Mouse (Mus musculus): ENCODE measurements at regions not wholly inside any gene's neighbourhood (a gene's known extent, or its start where the extent isn't known, plus 50 kb on each side); places are given as distances from the start of the nearest gene placed in this dataset.

DNA sequence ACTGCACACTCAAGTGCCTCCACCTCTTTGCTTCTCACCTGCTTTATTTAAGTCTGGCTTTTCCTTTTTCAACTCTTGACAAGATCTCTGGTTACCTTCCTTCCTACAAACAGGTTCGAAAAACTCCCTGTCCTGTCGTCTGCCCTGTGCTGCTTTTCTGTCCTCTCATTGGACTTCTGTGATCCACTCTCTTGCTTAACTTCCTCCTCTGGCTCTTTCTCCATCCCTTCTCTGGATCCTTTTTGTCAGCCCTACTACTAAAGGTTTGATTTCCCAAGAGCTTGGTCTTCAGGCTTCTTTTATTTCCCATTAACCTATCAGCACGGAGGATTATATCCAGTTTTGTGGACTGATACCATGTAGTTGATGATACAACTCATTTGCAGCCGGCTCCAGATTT, 149.8 kb downstream of the Satb1 start:
- DNase-seq (ENCODE audit: low spot score) = no peak

DNA sequence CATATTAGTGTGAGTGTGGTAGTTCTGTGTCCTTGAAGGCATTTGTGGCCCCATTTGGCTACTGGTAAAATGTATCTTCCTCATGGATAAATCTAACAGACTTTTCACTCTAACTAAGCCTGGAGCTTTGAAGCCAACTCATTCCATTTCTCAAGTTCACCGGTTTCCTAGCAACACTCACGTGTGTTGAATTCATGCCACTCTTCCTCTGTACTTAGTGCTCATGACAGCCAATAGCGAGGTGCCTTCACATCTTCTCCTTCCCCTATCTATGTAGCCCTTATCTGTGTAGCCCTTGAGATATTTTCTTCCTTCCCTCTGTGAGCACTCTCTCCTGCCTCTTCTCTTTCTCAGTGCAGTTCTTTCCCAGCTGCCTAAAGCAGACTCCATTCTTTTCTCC, 150.7 kb downstream of the Satb1 start:
- DNase-seq (ENCODE audit: low spot score) = no peak

DNA sequence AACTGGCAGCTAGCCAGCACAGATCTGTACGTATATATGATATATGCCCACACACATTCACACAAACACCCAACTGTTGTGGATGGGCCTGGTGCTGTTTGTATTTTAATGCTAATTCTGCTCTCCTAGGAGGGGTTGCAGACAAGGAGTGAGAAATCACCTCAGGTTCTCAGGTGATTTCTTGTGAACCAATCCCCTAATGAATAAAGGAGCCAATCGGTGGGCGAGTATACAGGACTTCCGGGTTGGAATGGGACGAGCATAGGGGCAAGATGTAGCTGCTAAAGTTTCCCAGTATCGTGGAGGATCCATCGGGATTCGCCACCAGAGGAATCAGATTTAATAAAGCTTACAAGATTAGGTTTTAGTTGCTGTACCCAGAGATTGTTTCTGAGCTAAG, 155.6 kb downstream of the Satb1 start:
- no peak for DNase-seq (ENCODE audit: low spot score)

DNA sequence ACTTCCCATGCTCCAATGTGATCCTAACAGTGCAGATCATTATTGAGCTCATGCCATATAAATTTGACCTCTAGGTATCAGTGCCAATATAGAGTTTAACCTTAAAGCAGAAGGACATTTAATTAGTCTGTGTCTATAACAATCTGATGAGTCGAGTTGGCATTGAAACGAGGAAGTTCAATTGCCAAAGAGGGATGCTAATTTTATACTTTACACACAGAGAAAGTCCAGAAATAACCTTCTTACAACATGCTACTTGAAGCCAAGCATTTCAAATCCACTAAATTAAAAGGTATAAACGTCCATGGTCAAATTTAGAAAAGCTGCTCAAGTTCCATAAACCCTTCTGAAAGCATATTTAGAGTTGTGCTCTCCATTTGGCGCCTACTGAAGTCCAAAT, 174.7 kb downstream of the Satb1 start:
- no peak for DNase-seq (ENCODE audit: low spot score)

DNA sequence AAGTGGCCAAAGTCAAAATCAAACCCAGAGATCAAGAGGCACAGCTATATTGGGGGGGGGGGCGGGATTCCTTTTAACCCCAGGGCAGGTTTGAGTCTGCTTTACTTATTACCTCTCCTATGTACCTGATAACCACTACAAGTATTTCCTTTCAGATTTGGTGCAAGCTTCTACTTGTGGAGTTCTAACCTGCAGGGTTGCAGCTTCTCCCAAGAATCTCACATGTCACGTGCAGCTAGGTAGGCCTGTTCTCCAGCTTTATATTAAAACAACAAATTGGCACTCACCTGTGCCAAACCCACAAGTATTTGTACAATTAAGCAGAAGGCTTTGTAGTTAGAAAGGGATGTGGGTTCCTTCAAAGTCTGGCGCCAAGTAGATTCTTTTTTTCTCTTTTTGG, 179.2 kb downstream of the Satb1 start:
- no peak for DNase-seq (ENCODE audit: low spot score)

DNA sequence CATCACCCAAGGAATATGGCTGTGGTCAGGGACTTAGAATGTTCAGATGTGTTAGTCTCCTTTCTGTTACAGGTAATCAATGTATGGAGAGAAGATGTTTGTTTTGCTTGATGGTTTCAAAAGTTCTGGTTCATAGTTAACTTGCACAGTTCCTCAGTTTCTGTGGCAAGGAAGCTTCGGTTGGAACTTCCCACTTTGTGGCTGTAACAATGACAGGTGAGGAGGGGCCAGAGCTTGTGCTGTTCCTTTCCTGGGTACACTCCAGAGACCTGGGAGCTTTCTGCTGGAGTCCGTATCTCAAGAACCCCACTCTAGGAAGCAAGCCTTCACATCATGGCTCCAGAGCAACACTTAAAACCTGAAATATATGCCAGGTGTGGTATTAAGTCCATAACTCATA, 181.2 kb downstream of the Satb1 start:
- DNase-seq (ENCODE audit: low spot score) = no peak

DNA sequence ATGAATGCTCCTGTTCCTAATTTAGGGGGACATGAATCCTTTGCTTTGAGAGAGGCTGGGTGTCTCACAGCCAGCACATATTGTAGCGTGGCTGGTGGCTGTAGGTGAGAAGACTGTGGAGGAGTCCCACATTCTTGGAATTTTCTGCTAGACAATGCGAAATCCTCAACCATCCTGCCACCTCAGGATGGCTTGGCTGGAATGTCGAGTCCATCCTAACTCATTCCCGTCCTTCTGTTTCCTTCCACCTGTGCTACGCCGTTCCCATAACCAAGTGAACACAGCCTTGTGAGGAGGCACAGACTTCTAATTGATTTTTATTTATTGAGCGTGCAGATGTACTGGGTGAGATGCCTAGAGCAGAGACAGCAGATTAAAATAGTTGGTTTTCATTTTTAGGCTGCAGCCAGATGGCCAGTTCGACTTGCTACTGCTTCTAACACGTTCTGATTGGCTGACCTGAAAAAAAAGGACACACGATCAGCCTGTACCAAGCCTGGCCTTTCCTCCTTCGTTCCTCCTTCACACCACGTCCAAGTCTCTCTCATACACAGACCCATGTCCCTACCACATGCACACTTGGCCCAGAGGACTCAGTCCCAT, 183.8 kb downstream of the Satb1 start:
- no peak for DNase-seq (ENCODE audit: low spot score)

DNA sequence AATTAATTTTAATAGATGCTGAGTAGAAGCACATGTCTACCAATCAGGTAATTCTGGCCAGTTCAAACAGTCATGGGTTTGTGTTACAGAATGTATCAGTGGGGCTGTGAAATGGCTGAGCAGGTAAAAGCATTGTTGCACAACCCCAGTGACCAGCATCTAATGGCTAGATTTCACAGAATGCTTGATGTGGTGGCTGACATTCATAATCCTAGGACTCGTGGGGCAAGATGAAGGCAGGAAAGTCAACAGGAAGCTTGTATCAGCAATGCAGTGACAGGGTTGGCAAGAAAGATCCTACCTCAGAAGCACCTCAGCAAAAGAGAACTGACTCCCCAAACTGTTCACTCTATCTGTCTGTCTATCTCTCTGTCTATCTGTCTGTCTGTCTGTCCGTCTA, 186.7 kb downstream of the Satb1 start:
- no peak for DNase-seq (ENCODE audit: low spot score)

DNA sequence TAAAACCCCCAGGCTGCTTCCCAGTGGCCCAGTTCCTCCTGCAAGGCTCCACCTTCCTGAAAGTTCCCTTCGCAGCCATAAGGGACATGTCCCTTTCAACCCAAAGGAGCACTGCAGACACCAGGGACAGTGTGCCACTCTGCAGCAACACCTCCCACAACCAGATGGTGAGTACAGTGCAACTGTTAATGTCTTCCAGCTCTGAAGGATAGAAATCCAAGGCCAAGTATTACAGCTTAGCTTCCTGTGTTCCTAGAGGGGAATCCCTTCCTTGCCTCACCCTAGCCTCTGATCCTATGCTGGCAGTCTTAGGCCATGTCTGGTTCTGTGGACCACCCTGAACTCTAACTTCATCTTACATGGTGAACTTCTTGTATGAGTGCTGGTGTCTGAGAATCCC, 187.2 kb downstream of the Satb1 start:
- no peak for DNase-seq (ENCODE audit: low spot score)

DNA sequence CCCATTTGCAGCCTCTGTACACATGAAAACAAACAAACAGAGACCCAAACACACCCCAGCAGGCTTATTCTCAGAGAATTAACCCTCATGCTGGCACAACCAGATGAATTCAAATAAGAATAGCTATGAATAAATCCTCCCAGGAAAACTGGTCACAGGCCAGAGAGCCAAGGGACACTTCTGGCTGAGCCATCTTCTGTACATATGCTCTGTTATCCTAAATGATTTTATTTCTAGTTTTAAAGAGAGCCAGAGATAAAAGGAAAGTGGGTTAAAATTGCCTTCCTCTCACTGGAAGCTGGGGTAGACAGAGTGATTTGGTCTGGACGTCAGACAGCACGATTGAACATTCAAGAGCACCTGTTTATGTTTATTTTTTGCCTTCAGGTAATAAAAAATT, 190.4 kb downstream of the Satb1 start:
- no peak for DNase-seq (ENCODE audit: low spot score)

DNA sequence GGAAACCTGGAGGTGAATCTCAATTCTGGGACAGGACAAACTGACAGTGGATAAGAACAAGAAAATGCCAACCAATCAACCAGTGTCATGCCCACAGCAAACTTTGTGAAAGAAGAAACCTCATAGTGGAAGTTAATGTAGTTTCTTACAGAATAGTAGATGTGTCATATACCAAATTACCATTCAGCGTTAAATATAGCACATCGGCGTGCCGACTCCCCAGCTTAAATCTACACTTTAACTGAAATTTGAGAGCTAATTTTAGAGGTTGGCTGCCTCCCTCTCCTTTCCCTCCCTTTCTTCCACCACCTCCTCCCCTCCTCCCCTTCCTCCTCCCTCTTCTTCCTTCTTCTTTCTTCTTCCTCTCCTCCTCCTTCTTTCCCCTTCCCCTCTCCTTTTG, 197.2 kb downstream of the Satb1 start:
- no peak for DNase-seq (ENCODE audit: low spot score)

DNA sequence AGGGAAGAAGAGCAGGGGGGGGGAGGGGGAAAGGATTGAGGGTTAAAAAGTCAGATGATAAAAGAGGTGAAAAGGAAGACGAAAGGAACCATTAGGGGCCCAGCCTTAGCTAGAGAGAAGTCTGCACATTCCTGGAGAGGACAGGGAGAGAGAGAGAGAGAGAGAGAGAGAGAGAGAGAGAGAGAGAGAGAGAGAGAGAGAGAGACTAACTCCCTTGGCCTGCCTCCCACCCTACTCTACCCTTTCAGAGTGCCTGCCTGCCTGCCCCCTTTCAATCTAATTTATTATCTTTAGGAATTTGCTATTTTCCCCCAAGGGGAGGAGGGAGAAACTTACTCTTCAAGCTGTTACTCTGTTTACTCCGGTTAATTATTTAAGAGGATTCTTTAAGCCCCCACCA, 201.5 kb downstream of the Satb1 start:
- DNase-seq (ENCODE audit: low spot score) = peak; percentile 6

DNA sequence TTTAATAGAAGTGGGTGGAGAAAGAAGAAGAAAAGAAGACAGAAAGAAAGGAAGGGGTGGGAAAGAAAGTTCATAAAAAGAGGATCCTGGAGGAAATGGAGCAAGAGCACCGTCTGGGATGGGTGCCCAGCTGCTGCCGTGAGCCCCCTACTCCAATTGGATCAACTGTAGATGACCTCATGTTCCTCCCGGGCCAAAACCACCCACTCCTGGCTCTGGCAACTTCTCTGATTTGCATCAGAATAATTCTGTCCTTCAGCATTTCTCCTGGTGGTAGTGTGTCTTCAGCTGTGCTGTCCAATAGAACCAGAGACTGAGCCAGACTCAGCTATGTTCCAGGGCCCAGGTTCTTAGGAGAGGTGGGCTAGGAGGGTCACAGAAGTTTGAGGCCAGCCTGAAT, 212.6 kb downstream of the Satb1 start:
- DNase-seq (ENCODE audit: low spot score) = no peak

DNA sequence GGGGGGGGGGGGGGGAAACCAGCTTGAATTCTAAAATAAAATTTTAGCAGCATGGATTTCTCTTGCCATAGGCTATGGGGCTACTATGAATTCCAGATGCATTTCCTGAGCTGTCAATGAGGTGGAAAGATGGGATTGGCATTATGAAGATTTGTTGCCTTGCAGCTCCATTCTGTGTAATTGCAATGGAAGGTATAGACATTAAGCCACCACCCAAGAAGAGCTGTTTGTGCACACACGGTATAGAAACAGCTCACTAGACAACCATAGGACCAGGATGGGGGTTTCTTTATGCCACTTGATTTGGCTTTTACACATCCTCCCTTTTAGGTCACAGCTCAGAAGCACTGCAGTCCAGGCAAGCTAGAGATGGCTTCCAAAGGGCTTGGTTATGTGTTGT, 247.8 kb downstream of the Satb1 start:
- no peak for DNase-seq (ENCODE audit: low spot score)

DNA sequence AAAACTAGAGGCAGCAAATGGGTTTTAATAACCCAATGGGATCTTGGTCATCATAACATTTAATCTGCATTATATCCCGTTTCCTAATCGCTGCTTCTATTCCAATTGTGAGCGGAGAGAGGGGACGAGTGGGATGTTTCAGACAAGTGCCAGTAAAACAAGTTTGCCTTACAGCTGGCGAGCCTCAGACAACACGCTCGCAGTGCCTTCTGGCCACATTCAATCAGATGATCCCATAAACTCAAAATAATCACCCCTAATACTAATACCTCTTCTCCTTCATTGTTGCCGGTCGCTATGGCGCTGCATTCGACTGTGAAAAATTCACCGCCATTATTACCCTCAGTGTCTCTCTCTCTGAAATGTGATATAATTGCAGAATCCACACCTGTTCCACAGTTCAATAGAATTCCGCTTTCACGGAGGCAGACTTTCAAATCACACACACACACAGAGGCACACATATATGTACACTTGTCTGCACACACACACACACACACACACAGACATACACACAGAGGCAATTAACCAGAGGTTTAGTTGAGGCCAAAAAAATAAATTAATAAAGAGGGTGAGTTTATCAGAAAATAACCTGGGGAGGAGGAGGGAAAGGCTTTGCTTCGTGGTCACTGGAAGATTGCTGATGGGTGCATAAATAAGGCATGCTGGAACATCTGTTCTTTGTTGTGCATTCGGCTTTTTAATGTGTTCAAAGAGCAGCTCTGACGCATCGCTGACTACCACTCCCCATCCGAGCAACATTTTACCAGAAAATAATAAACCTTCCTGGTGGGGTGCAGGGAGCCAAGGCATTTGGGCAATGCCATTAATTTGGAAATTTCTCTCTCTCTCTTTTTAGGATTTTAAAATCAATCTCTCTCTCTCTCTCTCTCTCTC, 248.9 kb downstream of the Satb1 start:
- DNase-seq (ENCODE audit: low spot score) = no peak

DNA sequence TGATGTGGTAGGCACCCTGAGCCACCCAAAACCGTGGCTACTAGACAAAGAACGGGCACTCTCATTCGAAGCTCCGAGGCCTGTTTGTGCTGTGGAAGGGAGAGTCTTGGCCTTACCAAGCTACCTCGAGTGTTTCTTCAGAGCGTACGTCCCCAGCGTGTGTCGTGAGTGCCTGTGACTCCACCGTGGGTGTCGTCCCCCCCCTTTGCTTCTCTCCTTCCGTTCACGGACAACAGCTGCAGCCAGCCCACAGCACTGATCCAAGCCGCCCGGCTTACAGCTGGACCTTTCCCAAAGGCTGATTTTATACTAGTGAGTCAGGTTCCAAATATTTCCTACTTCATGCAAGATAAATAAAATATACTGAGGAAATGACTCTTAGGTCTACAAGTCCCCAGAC, 249.8 kb downstream of the Satb1 start:
- DNase-seq (ENCODE audit: low spot score) = no peak

DNA sequence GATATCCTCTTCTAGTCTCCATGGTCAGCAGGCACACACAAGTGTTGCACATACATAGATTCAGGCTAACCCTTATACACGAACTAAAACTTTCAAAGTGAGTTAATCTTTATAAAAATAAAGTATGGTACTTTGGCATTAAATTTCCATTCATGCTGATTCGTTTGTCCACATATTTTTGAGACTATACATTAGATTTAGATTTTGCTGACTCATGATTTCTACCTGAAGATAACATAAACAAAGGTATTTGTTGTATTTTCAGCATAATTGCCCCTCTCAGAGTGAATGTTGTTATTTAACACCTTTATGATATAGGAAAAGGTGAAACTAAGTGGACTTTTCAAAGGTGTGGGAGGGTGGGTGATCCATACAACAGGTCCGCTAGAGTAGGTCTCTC, 277.2 kb downstream of the Satb1 start:
- no peak for DNase-seq (ENCODE audit: low spot score)

DNA sequence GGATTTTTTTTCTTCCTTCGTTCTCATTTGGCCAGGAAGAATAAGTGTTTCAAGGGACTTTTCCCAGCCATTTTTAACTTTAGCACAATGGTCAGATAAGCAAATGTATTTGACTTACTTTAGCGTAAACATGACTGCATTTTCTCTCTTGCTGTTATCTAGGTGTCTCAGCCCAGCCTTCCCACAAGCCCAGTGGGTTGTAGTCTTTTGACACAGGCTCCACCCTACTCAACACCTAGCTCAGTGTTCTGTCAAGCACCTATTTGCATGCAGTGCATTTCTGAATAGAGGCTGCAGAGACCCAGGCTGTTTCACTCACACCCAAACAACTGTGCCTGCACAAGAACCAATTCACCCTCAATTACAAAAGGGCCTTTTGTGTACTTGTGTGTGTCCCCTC, 278.6 kb downstream of the Satb1 start:
- DNase-seq (ENCODE audit: low spot score) = no peak

DNA sequence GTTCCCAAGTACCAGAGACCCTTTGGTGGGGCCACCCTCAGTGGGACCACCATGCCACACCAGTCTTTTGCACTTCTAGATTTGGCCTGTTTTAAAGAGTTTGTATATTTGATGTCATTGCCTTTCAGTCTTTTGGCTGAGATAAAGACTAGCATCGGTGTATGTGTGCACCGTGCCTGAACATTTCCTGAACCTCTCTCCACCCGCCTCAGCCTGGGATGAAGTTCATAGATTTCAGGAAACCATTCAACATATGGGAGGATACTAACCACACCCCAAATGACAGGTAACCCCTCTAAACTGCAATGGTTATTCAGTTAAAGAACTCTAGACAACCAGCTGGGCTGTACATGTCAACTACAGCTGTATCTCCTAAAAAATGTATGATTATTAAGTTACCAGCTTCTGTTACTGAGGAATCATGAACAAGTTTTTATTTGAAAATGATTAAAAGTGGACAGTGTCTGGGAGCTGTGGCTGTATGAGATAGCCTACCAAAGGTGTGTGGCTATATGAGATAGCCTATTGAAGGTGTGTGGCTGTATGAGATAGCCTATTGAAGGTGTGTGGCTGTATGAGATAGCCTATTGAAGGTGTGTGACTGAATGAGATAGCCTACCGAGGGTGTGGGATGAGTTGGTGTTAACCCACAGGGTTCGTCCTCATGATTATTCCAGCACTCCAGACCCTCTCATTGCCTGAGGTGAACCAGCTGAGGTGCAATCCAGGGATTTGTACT, 280.6 kb downstream of the Satb1 start:
- DNase-seq (ENCODE audit: low spot score) = no peak

DNA sequence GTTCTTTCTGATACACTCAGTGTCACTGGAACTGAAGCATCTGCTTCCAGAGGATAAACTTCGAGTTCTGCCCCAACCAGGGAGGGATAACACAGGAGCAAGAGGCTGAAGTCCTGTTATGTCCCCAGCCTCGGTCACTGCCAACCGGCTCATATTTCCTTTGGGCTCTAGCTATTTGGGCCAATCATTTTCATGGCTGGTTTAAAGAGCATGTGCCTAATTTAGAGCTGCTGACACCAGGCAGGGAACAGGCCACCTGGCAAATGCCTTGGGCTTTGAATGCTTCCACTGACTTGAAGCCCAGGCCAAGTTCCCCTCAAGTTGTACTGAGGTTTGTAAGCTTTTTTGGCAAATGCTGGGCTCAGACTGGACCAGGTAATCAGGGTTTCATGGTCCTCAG, 286.1 kb downstream of the Satb1 start:
- no peak for DNase-seq (ENCODE audit: low spot score)

DNA sequence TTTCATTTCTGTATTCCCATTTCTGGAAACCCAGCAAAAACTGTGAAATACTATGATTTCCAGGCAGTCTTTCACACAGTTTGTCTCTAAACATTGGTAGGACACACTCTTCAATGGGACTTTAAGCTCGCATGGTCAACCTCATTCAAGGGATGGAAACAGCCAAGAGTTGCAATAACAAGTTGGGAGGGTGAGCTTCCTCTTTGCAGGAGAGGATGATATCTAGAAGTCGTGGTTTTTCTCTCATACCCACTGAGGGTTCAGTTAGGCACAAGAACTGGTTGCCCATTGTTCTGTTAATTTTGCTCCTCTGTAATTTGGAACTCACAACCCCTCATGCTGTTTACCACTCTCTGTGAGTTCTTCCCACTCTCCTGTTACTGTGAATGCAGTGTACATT, 290.5 kb downstream of the Satb1 start:
- DNase-seq (ENCODE audit: low spot score) = no peak

DNA sequence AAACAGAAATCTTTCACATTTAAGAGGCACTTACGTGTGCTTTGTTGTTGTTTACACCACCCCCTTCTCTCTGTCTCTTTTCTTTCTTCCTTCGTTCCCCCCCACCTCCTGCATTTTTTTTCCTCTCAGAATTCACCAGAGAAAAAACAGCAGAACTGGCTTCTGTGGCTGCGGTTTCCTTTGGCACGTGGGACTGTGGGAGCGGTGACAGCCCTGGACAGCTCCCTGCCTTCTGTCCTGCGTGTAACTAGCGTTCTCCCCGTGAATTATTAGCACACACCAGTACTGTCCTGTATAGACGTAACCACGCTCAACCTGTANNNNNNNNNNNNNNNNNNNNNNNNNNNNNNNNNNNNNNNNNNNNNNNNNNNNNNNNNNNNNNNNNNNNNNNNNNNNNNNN, 298.4 kb downstream of the Satb1 start:
- no peak for DNase-seq (ENCODE audit: low spot score)

DNA sequence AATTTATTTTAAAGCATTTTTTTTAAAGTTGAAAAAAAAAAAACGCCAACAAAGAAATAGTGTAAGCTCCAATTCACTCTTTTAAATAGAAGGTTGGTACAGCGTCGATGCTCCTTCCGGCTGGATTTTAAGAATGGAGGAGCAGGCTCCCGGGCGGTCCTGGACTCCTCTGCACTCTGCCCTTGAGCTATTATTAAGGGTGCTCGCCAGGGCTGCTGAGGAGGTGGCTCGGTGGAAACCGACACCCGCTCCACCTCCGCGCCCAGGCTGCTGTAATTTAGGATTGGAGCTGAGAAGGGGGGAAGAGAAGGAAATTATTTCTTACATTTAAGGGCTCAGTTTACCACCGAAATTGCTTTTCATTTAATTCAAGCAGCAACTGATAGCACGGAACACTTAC, 298.8 kb downstream of the Satb1 start:
- no peak for DNase-seq (ENCODE audit: low spot score)

Measured in yolk sac, embryonic 10.5 days (tissue).